ENCODE assay signal across 8 mouse cellular contexts in genomic region chr16:46496031-46496868, GRCm38 (mm10). TPM values are rescaled to one million over a fixed set of nuclear protein-coding genes. Genes with fewer than 3 reads are reported as not detected.
DNase-seq lines count a peak whose midpoint lies in the region; ATAC-seq and TF ChIP-seq lines count a peak whose summit lies in the region.

No protein-coding gene starts in this region.

- H3K27ac ChIP-seq in hindbrain, embryonic 16.5 days (ENCODE audit: low read depth, low read length), result peak overlapping the region; percentile 95
- H3K27ac ChIP-seq in midbrain, embryonic 11.5 days (ENCODE audit: low read depth, low read length), result peak overlapping the region; percentile 90
- peak overlapping the region; percentile 94 for H3K27ac ChIP-seq in small intestine, adult 2 months (ENCODE audit: insufficient read depth, low read depth, low read length)

- H3K4me1 ChIP-seq in hindbrain, embryonic 16.5 days (ENCODE audit: control insufficient read depth, insufficient read depth, low read depth, low read length), result no peaks in the 10 kb centered on the region; the same call in 1 of the 2 replicates
- H3K4me1 ChIP-seq in midbrain, embryonic 11.5 days (ENCODE audit: control insufficient read depth, insufficient read depth, low read length), result peaks cover 10% of the 10 kb centered on the region; the same call in 1 of the 2 replicates
- H3K4me1 ChIP-seq in small intestine, adult 2 months (ENCODE audit: control insufficient read depth, insufficient read depth, insufficient read length, low read length), result no peaks in the 10 kb centered on the region; the same call in 1 of the 2 replicates

- no peak; the same call in none of the 2 replicates for TF ChIP-seq POLR2A in small intestine, adult 2 months (IDR thresholded peaks at IDR 0.05; ENCODE audit: low read depth, low read length)

- H3K4me3 ChIP-seq in hindbrain, embryonic 16.5 days (ENCODE audit: low read length), result peak overlapping the region; percentile 93
- H3K4me3 ChIP-seq in midbrain, embryonic 11.5 days (ENCODE audit: low read depth, low read length), result peak overlapping the region; percentile 92
- peak overlapping the region; percentile 100 for H3K4me3 ChIP-seq in small intestine, adult 2 months (ENCODE audit: low read depth, low read length)

- peak; percentile 23 for DNase-seq in CD4-positive, CD25-positive, alpha-beta regulatory T cell, adult 2 months (ENCODE audit: low read depth, low spot score)
- peak; percentile 82 for DNase-seq in embryo, embryonic 10.5 days (ENCODE audit: low spot score)
- DNase-seq in gastrocnemius, postnatal 14 days, result peak; percentile 69
- DNase-seq in left cerebral cortex, postnatal 4 days, result peak; percentile 62
- DNase-seq in midbrain, embryonic 11.5 days (ENCODE audit: low spot score, missing footprints), result peak; percentile 96

- no peaks in the 10 kb centered on the region for H3K36me3 ChIP-seq in hindbrain, embryonic 16.5 days (ENCODE audit: control insufficient read depth, insufficient read depth, low read length)
- H3K36me3 ChIP-seq in midbrain, embryonic 11.5 days (ENCODE audit: control insufficient read depth, insufficient read depth, low read length), result no peaks in the 10 kb centered on the region; the same call in 1 of the 2 replicates
- H3K36me3 ChIP-seq in small intestine, adult 2 months (ENCODE audit: control insufficient read depth, insufficient read depth, low read length), result no peaks in the 10 kb centered on the region

- H3K9ac ChIP-seq in hindbrain, embryonic 16.5 days (ENCODE audit: low read depth, low read length), result peak overlapping the region; percentile 93
- peak overlapping the region; percentile 98 for H3K9ac ChIP-seq in midbrain, embryonic 11.5 days (ENCODE audit: low read length)

- no peaks in the 10 kb centered on the region for H3K27me3 ChIP-seq in hindbrain, embryonic 16.5 days (replicated peaks; ENCODE audit: control insufficient read depth, insufficient read depth, low read length)
- no peaks in the 10 kb centered on the region for H3K27me3 ChIP-seq in midbrain, embryonic 11.5 days (ENCODE audit: control insufficient read depth, insufficient read depth, low read length)
- H3K27me3 ChIP-seq in small intestine, adult 2 months (ENCODE audit: control insufficient read depth, insufficient read depth, low read length), result no peaks in the 10 kb centered on the region; the same call in 1 of the 2 replicates

- no peak for ATAC-seq in CD4-positive, CD25-positive, alpha-beta regulatory T cell, adult 4 months
- peak; percentile 28 for ATAC-seq in hindbrain, embryonic 16.5 days
- peak; percentile 41 for ATAC-seq in midbrain, embryonic 11.5 days (ENCODE audit: low FRiP score)

- no peaks in the 10 kb centered on the region for H3K9me3 ChIP-seq in hindbrain, embryonic 16.5 days (ENCODE audit: control insufficient read depth, low read length)
- no peaks in the 10 kb centered on the region; the same call in 1 of the 2 replicates for H3K9me3 ChIP-seq in midbrain, embryonic 11.5 days (ENCODE audit: control insufficient read depth, low read length)

- H3K4me2 ChIP-seq in hindbrain, embryonic 16.5 days (ENCODE audit: low read length), result peak overlapping the region; percentile 79
- peak overlapping the region; percentile 54 for H3K4me2 ChIP-seq in midbrain, embryonic 11.5 days

- no peak for TF ChIP-seq CTCF in small intestine, adult 2 months (IDR thresholded peaks at IDR 0.05; ENCODE audit: extremely low read depth, insufficient read length, insufficient replicate concordance, low read depth, low read length)

- under 1% methylated on average over 59 of the region's 96 CpGs for WGBS in hindbrain, embryonic 16.5 days
- under 1% methylated on average over 76 of the region's 96 CpGs for WGBS in midbrain, embryonic 11.5 days
- under 1% methylated on average over 92 of the region's 96 CpGs for WGBS in small intestine, adult 2 months

- intact Hi-C loops in gastrocnemius, postnatal 14 days (cut with DNase I; ENCODE audit: low total_unique reads), result no loop called here
- intact Hi-C loops in left cerebral cortex, postnatal 4 days (cut with DNase I), result loop anchor here (10.0 kb wide), 2 partner anchors 359 to 1279 kb away; no protein-coding TSS in a partner anchor

RNA-seq across cellular contexts. Expression of gene Nectin3, which starts 2.1 kb away (rescaled TPM):
- polyA plus RNA-seq in CD4-positive, CD25-positive, alpha-beta regulatory T cell, adult 4 months (2017; shearing (Covaris generic)), result not detected
- total RNA-seq in gastrocnemius, postnatal 14 days (2021), result 10 to 100 TPM; 10.1 to 10.5 TPM
- 11.8 and 13.5 TPM in 2 replicates for polyA plus RNA-seq in hindbrain, embryonic 16.5 days (2015; fragmentation: Nextera tagmentation; extraction: Ambion mirVana)
- total RNA-seq in left cerebral cortex, postnatal 4 days (2021), result 10 to 100 TPM; 77.6 to 92.8 TPM
- polyA plus RNA-seq in midbrain, embryonic 11.5 days (2014; fragmentation: Nextera tagmentation; extraction: Ambion mirVana), result 51.3 and 59.0 TPM in 2 replicates
- 5.6 and 15.7 TPM in 2 replicates for polyA plus RNA-seq in small intestine, adult 2 months (2012; rRNA removed)

Comparison
In these comparisons a context has a peak if more than half of its experiments do, and no peak if none do; other contexts are left out.
1. DNase-seq: peak in every context shown above with its lines; median percentile 96 in midbrain, embryonic 11.5 days; 82 in embryo, embryonic 10.5 days; 69 in gastrocnemius, postnatal 14 days; 62 in left cerebral cortex, postnatal 4 days; 23 in CD4-positive, CD25-positive, alpha-beta regulatory T cell, adult 2 months.